Comparison of ENCODE assay signal across 8 mouse cellular contexts in genomic region chr5:130255017-130255720, GRCm38 (mm10). TPM values are rescaled to one million over a fixed set of nuclear protein-coding genes. Genes with fewer than 3 reads are reported as not detected.
DNase-seq lines count a peak whose midpoint lies in the region; ATAC-seq and TF ChIP-seq lines count a peak whose summit lies in the region.

Gene Sbds (minus strand): TSS chr5:130255530.
Gene Tyw1 (plus strand): TSS chr5:130255619.

- peak; percentile 98 for TF ChIP-seq POLR2A in cortical plate, adult 2 months (IDR thresholded peaks at IDR 0.05; ENCODE audit: extremely low read depth, insufficient read depth, low read length)

- peak; percentile 74 for ATAC-seq in activated CD4-positive, CD25-positive, alpha-beta regulatory T cell, adult 4 months

- H3K4me1 ChIP-seq in cortical plate, adult 2 months (ENCODE audit: control insufficient read depth, insufficient read depth, low read length), result peaks cover 1% of the 10 kb centered on the region; the same call in 1 of the 2 replicates
- H3K4me1 ChIP-seq in megakaryocyte, embryonic 14.5 days, result peaks cover 43% of the 10 kb centered on the region

- H3K9me3 ChIP-seq in megakaryocyte, embryonic 14.5 days, result no peaks in the 10 kb centered on the region

- no peaks in the 10 kb centered on the region for H3K27me3 ChIP-seq in megakaryocyte, embryonic 14.5 days (replicated peaks)

- DNase-seq in gastrocnemius, adult 8-10 months (ENCODE audit: low spot score in 2 of 2), result peak; percentile 95 to 98
- DNase-seq in hindlimb bud, embryonic 11.5 days (ENCODE audit: extremely low spot score, low read depth, low spot score), result peak; percentile 97
- peak; percentile 92 to 98 for DNase-seq in left cerebral cortex, adult 8-10 months (ENCODE audit: low spot score in 2 of 2)
- peak; percentile 99 for DNase-seq in right cerebral cortex, postnatal 10 days (ENCODE audit: low spot score in 2 of 2)
- DNase-seq in urinary bladder, postnatal 25 days (ENCODE audit: low spot score), result peak; percentile 94

- H3K36me3 ChIP-seq in megakaryocyte, embryonic 14.5 days (replicated peaks; ENCODE audit: low read length), result peaks cover 46% of the 10 kb centered on the region

- peak within 1 kb of the TSS; percentile 20; the same call in 1 of the 2 replicates for H3K27ac ChIP-seq in cortical plate, adult 2 months (ENCODE audit: insufficient read depth, low read length)

- TF ChIP-seq CTCF in cortical plate, adult 2 months (IDR thresholded peaks at IDR 0.05; ENCODE audit: extremely low read depth, insufficient read depth, low read length), result no peak

- peak within 1 kb of the TSS; percentile 78 for H3K4me3 ChIP-seq in cortical plate, adult 2 months (ENCODE audit: insufficient read depth, low read length)
- H3K4me3 ChIP-seq in megakaryocyte, embryonic 14.5 days (replicated peaks), result peak within 1 kb of the TSS; percentile 99

RNA-seq across cellular contexts. Expression of gene Sbds, which starts in this region (rescaled TPM):
- 100 to 1,000 TPM; 102 to 134 TPM for polyA plus RNA-seq in activated CD4-positive, CD25-positive, alpha-beta regulatory T cell, adult 4 months (2017; shearing (Covaris generic))
- polyA plus RNA-seq in cortical plate, adult 2 months (2012; rRNA removed), result 94.9 and 101 TPM in 2 replicates
- total RNA-seq in gastrocnemius, adult 8-10 months (2022), result 10 to 100 TPM; 26.8 to 34.1 (median 28.8) TPM
- total RNA-seq in left cerebral cortex, adult 8-10 months (2022), result 10 to 100 TPM; 77.8 to 89.1 (median 86.8) TPM
- polyA plus RNA-seq in megakaryocyte, embryonic 14.5 days (2012; ENCODE audit: insufficient read depth, low replicate concordance), result 4.5 and 16.0 TPM in 2 replicates

RNA-seq across cellular contexts. Expression of gene Tyw1, which starts in this region (rescaled TPM):
- polyA plus RNA-seq in activated CD4-positive, CD25-positive, alpha-beta regulatory T cell, adult 4 months (2017; shearing (Covaris generic)), result 10 to 100 TPM; 31.6 to 36.5 TPM
- 14.5 and 14.6 TPM in 2 replicates for polyA plus RNA-seq in cortical plate, adult 2 months (2012; rRNA removed)
- total RNA-seq in gastrocnemius, adult 8-10 months (2022), result 10 to 100 TPM in 2 of 4 experiments, 1 to 10 TPM in 2; 9.6 to 13.8 (median 11.3) TPM
- total RNA-seq in left cerebral cortex, adult 8-10 months (2022), result 10 to 100 TPM; 15.5 to 19.7 (median 16.5) TPM
- 7.7 TPM in 1 of 2 replicates, not detected in the other for polyA plus RNA-seq in megakaryocyte, embryonic 14.5 days (2012; ENCODE audit: insufficient read depth, low replicate concordance)

Comparison
In these comparisons a context has a peak if more than half of its experiments do, and no peak if none do; other contexts are left out.
1. Peak in every context shown above with its lines: DNase-seq, ATAC-seq, H3K4me3 ChIP-seq and H3K27ac ChIP-seq.